Mouse (Mus musculus) lung, embryonic 14.5 days (tissue): ENCODE results near the gene A230072I06Rik. TPM values are rescaled to one million over a fixed set of nuclear protein-coding genes. Genes with fewer than 3 reads are reported as not detected.

ENCODE experiments used
- ATAC-seq: fragments of 200-750 bp; cut with Nextera tagmentation; 2 replicates; pipeline ENCODE4 v1.8.0; 2017; ENCODE audit warnings: mild to moderate bottlenecking, moderate TSS enrichment, moderate library complexity; ENCODE audit not compliant: insufficient read depth
- DNase-seq: peaks from one replicate; pipeline ENCODE4 v3.0.0-alpha.2; 2015
- H3K27ac ChIP-seq: fragments of 300-500 bp; sonication (generic); 2 replicates; pipeline ENCODE4 v1.5.1; 2014; ENCODE audit warnings: low read depth, mild to moderate bottlenecking, moderate library complexity
- H3K27me3 ChIP-seq: fragments of 300-500 bp; sonication (generic); 2 replicates; pipeline ENCODE4 v1.6.1; 2014; ENCODE audit warnings: low read length, control low read depth; ENCODE audit not compliant: insufficient read depth
- H3K36me3 ChIP-seq: fragments of 300-500 bp; sonication (generic); 2 replicates; pipeline ENCODE4 v1.6.1; 2014; ENCODE audit warnings: control low read depth; ENCODE audit not compliant: insufficient read depth
- H3K4me1 ChIP-seq: fragments of 300-500 bp; sonication (generic); 2 replicates; pipeline ENCODE4 v1.6.1; 2014; ENCODE audit warnings: antibody characterized with exemption, control low read depth; ENCODE audit not compliant: insufficient read depth
- H3K4me2 ChIP-seq: fragments of 300-500 bp; sonication (generic); 2 replicates; pipeline ENCODE4 v1.6.1; 2014; ENCODE audit warnings: mild to moderate bottlenecking
- H3K4me3 ChIP-seq: fragments of 300-500 bp; sonication (generic); 2 replicates; pipeline ENCODE4 v1.5.1; 2014; ENCODE audit warnings: low read depth, low read length
- H3K9ac ChIP-seq: fragments of 300-500 bp; sonication (generic); 2 replicates; pipeline ENCODE4 v1.6.1; 2014
- H3K9me3 ChIP-seq: fragments of 300-500 bp; sonication (generic); 2 replicates; pipeline ENCODE4 v1.6.1; 2016; ENCODE audit warnings: low read depth, low read length, control low read depth
- CTCF ChIP-seq: IDR thresholded peaks from 2 replicates; pipeline ENCODE4 v1.5.1; 2016; ENCODE audit warnings: antibody characterized with exemption, low read depth
- WGBS: fragments of 180-500 bp; shearing (Covaris S2); extraction: QIAGEN DNeasy Blood & Tissue Kit; methylation state at CpG from one replicate; pipeline ENCODE4 v1.1.7; 2014; 5-methylcytosine and 5-hydroxymethylcytosine counted together
- polyA plus RNA-seq: library from polyadenylated mRNA; unstranded; fragments of >200 nt; fragmentation: Nextera tagmentation; extraction: Ambion mirVana; gene quantifications from 2 replicates; pipeline ENCODE4 v1.2.1, GENCODE M21; 2014

A230072I06Rik gene
- polyA plus RNA-seq, 1 experiment from 2014 or later = not detected

DNA sequence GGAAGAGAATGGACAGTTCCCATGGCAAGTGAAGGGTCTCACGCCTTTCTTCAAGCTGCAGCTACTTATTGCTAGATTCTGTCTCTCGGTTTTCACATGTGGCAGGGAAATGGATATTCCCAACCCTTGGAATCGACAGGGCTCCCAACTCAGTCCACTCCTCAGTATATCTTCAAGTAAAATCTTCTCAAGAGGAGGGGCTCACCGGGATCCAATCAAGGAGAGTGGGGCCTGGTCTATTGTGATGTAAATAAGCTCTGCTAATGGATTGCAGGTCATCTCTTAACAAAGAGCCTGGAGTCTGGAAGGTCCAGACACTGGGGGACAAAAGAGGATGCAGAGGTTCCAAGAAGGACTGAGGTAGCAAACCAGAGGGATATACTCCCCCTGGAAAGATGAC, 17.1 kb upstream of the A230072I06Rik start:
- ATAC-seq = no peak
- no peak overlapping the region for H3K4me2 ChIP-seq

DNA sequence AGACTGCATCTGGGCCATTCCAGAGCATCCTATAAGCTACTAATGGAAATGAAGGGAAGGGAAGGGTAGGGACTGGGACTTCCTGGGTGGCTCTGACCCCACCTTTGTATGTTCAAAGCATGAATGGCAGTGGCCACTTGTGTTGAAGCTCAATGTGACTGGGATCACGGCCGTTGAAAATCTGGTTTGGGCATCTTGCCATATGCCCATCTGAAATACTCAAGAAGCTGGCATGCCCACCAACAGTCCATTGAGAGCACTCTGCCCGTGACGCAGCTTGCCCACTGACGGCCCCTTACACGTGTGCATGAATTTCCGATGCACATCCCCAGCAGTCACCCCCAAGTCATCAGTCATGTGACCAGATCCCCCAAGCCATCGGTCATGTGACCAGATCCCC, 13.6 kb upstream of the A230072I06Rik start:
- Histone ChIP-seq H3K9ac (no peak overlapping the region), H3K4me2 (no peak overlapping the region), H3K9me3 (no peaks in the 10 kb centered on the region), H3K4me3 (no peak overlapping the region), H3K36me3 (no peaks in the 10 kb centered on the region), H3K4me1 (no peaks in the 10 kb centered on the region), H3K27ac (no peak overlapping the region), H3K27me3 (no peaks in the 10 kb centered on the region)
- 94% methylated on average over 8 of the region's 8 CpGs for WGBS
- TF ChIP-seq CTCF = no peak
- ATAC-seq (no peak), DNase-seq (no peak)

More for the DNA sequence above, 17.1 kb upstream of the A230072I06Rik start:
- Histone ChIP-seq H3K9me3 (no peaks in the 10 kb centered on the region), H3K36me3 (no peaks in the 10 kb centered on the region), H3K27me3 (no peaks in the 10 kb centered on the region), H3K4me3 (no peak overlapping the region), H3K9ac (no peak overlapping the region), H3K27ac (no peak overlapping the region), H3K4me1 (no peaks in the 10 kb centered on the region)
- TF ChIP-seq CTCF = no peak
- WGBS = 71% methylated on average over 4 of the region's 4 CpGs
- no peak for DNase-seq

DNA sequence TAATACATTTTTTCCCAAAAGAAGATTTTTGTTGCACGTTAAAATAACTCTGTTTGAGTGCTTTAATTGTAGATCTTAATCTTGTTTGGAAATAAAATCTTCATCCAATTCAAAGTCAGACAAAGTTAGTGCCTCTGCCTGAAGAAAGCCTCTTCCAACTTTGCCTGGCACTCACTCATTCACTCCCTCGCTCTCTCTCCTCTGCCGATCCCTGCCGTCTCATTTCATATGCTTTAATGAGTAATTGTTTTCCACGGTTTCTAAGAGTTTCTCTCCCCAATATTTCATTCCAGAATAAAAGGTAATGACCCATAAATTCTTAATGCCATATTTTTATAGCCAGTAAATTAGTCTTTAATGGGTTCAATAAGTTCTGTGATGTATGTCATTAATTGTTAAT, 10.8 kb upstream of the A230072I06Rik start:
- Histone ChIP-seq H3K27me3 (no peaks in the 10 kb centered on the region), H3K9ac (no peak overlapping the region), H3K4me2 (no peak overlapping the region), H3K9me3 (no peaks in the 10 kb centered on the region), H3K4me1 (no peaks in the 10 kb centered on the region), H3K36me3 (no peaks in the 10 kb centered on the region), H3K27ac (no peak overlapping the region), H3K4me3 (no peak overlapping the region)
- 54% methylated on average over 5 of the region's 5 CpGs for WGBS
- ATAC-seq = no peak
- TF ChIP-seq CTCF = no peak
- DNase-seq = no peak

DNA sequence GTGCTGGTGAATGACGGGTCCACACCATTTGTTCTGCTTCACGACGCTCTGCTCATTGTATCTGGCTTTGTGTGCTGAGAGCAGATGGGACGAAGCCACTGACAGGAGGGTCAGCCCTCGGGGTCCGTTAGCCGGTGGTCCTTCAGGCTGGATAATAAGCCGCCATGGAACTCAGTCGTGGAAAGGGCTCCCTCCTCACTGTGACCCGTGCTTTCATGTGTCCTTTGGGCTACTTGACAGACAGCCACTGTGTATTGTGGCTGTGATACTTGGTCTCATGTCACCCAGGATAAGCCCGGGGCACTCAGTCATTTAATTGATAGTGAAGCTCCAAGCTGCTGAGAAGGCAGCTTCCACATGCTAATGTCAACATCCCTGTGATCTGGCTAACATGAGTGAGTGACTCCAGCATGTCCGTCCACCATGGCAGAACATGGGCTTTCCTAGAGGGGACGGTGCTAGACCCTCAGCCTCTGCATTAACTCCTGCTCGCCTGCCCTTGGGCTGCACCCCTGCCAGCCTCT, 10.3 kb upstream of the A230072I06Rik start:
- 55% methylated on average over 14 of the region's 14 CpGs for WGBS

DNA sequence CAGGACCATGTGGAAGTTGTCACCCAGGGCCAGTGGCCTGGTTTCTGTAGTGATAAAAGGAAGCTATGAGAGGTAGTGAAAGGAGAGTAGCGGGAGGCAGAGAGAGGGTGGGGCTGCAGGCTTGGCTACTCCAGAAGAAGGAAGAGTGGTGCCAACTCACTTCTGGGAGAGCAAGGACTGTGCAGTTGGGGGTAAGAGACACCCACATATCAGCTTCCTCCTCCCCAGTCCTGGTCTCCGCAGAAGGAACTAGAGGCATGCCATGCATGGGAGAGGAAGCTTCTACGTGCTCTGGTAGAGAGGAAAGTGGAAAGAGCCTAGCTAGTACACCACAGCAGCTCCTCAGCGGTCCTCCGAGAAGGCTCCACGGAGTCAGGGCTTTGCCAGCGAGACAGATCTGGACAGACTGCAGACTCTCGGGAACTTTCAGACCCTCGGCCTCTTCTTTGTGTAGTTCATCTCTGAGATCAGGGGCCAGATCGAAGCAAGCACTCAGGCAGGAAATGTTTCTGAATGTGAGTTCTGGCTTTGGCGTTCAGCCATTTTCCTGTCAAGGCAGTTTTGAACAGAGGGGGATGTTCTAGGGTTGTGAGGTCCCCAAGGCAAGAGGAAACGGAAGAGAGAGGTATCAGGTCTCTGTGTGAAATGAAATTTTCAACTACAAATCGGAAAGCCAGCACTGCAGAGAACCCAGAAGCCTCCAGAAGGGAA, 1.0 kb downstream of the A230072I06Rik start:
- WGBS = 44% methylated on average over 13 of the region's 13 CpGs
- no peak overlapping the region for H3K9ac ChIP-seq
- peak; percentile 70 for DNase-seq

More for the DNA sequence above, 10.3 kb upstream of the A230072I06Rik start:
- no peaks in the 10 kb centered on the region for H3K4me1 ChIP-seq
- no peak overlapping the region for H3K9ac ChIP-seq
- no peaks in the 10 kb centered on the region for H3K9me3 ChIP-seq
- no peak overlapping the region for H3K4me2 ChIP-seq
- H3K36me3 ChIP-seq = no peaks in the 10 kb centered on the region
- DNase-seq (no peak), ATAC-seq (no peak)
- no peaks in the 10 kb centered on the region for H3K27me3 ChIP-seq
- H3K27ac ChIP-seq = no peak overlapping the region
- TF ChIP-seq CTCF = no peak
- no peak overlapping the region for H3K4me3 ChIP-seq

DNA sequence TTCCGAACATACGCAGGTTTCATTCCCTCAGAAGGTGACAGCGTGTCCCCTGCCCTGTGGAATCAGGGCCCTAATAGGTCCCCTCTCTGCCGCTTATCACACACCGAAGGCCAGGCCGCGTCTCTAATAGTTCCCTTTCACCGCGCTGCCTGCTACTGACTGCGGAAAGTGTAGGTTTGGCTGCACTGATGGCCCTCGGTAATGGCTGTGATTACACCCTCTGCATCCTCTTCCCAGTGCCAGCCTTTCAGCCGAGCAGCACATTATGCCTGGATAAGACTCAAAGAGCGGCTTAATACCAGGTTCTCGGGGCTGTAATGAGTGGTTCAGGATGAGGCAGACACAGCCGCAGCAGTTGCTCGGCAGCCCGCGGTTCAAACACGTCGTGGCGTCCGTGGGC, 3.5 kb downstream of the A230072I06Rik start:
- Histone ChIP-seq H3K27ac (no peak overlapping the region), H3K4me2 (no peak overlapping the region), H3K36me3 (no peaks in the 10 kb centered on the region), H3K4me3 (no peak overlapping the region), H3K4me1 (peaks cover 12% of the 10 kb centered on the region), H3K9me3 (no peaks in the 10 kb centered on the region), H3K27me3 (no peaks in the 10 kb centered on the region), H3K9ac (no peak overlapping the region)
- DNase-seq (no peak), ATAC-seq (no peak)
- TF ChIP-seq CTCF = no peak
- 72% methylated on average over 22 of the region's 22 CpGs for WGBS

More for the DNA sequence above, 1.0 kb downstream of the A230072I06Rik start:
- Histone ChIP-seq H3K27ac (no peak overlapping the region; the same call in 1 of the 2 replicates), H3K27me3 (no peaks in the 10 kb centered on the region), H3K4me2 (no peak overlapping the region), H3K4me1 (peaks cover 12% of the 10 kb centered on the region), H3K9me3 (no peaks in the 10 kb centered on the region), H3K4me3 (no peak overlapping the region), H3K36me3 (no peaks in the 10 kb centered on the region)
- ATAC-seq = peak; percentile 24; the same call in 1 of the 2 replicates
- no peak for TF ChIP-seq CTCF

DNA sequence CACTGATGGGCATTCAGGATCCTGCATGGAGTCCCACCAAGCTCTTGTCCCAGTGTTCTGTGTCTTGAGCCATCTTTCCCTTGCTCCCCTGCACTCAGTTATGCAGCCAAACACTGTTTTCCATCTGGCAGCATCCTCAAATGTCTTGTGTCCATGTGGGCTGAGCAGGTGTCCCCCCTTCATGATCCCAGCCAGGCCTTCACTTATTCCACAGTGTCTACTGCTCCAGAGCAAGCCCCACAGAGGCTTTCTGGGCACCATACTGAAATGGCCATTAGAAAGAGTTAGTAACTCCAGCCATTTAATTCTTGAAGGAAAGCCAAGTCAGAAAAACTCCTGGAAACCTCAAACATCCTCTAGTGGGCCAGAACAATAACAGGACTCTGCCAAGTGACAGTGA, 11.9 kb downstream of the A230072I06Rik start:
- no peaks in the 10 kb centered on the region for H3K4me1 ChIP-seq
- H3K27me3 ChIP-seq = no peaks in the 10 kb centered on the region
- ATAC-seq (no peak), DNase-seq (peak; percentile 24)
- H3K36me3 ChIP-seq = no peaks in the 10 kb centered on the region
- TF ChIP-seq CTCF = no peak
- H3K27ac ChIP-seq = no peak overlapping the region
- H3K4me3 ChIP-seq = no peak overlapping the region
- H3K9ac ChIP-seq = no peak overlapping the region
- H3K4me2 ChIP-seq = no peak overlapping the region
- H3K9me3 ChIP-seq = no peaks in the 10 kb centered on the region
